Mouse (Mus musculus) bone marrow macrophage, adult 2 months (primary cell): ENCODE measurements around the gene Trappc6a.

Experiments
- CTCF ChIP-seq: IDR thresholded peaks from 2 replicates; pipeline ENCODE4 v1.5.1; 2012; ENCODE audit warnings: low read depth, mild to moderate bottlenecking, low read length, moderate library complexity
- POLR2A ChIP-seq: IDR thresholded peaks from 2 replicates; pipeline ENCODE4 v1.6.1; 2012; ENCODE audit warnings: mild to moderate bottlenecking, low read depth, low read length, borderline replicate concordance

DNA sequence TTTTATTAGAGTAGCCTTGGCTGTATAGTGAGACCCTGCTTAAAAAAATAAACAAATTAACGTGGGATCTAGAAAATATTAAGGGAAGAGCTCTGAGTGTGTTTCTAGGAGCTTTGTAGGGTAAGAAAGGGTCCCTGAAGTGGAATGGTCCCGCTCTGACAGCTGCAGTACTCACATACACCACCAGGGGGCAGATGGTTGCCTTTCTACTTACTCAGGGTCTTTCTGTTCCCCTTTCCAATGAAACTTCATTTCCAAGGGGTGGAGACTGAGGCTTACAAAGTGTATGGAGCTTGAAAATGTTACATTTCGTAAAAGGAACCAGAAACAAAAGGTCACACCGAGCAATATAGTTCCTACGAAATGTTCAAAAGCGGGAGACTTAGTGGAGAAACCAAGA lies 46.7 kb upstream of the Trappc6a start:
- TF ChIP-seq CTCF (peak; percentile 74), POLR2A (no peak)
